Mouse (Mus musculus) embryonic facial prominence, embryonic 11.5 days (tissue): ENCODE data around the gene Atp2b4. TPM values are rescaled to one million over a fixed set of nuclear protein-coding genes. Genes with fewer than 3 reads are reported as not detected.

Experiments
- ATAC-seq: fragments of 200-750 bp; cut with Nextera tagmentation; replicated peaks from 2 replicates; pipeline ENCODE4 v1.8.0; 2017; ENCODE audit warnings: low read depth; ENCODE audit not compliant: insufficient number of reproducible peaks, low FRiP score, low TSS enrichment
- DNase-seq: peaks from one replicate; pipeline ENCODE4 v3.0.0-alpha.2; 2015; ENCODE audit warnings: low spot score
- H3K27ac ChIP-seq: fragments of 300-500 bp; sonication (generic); replicated peaks from 2 replicates; pipeline ENCODE4 v1.5.1; 2014; ENCODE audit warnings: mild to moderate bottlenecking, low read depth, low read length, control low read depth
- H3K27me3 ChIP-seq: fragments of 300-500 bp; sonication (generic); 2 replicates; pipeline ENCODE4 v1.6.1; 2014; ENCODE audit warnings: mild to moderate bottlenecking, low read length, moderate library complexity, mixed read lengths; ENCODE audit not compliant: control insufficient read depth, insufficient read depth
- H3K36me3 ChIP-seq: fragments of 300-500 bp; sonication (generic); replicated peaks from 2 replicates; pipeline ENCODE4 v1.6.1; 2014; ENCODE audit warnings: low read depth, mild to moderate bottlenecking, low read length, moderate library complexity, mixed read lengths; ENCODE audit not compliant: control insufficient read depth, insufficient read depth
- H3K4me1 ChIP-seq: fragments of 300-500 bp; sonication (generic); 2 replicates; pipeline ENCODE4 v1.6.1; 2014; ENCODE audit warnings: low read length, mixed read lengths; ENCODE audit not compliant: control insufficient read depth, insufficient read depth
- H3K4me2 ChIP-seq: fragments of 300-500 bp; sonication (generic); 2 replicates; pipeline ENCODE4 v1.6.1; 2014; ENCODE audit warnings: low read depth, mild to moderate bottlenecking, control low read depth, low read length, moderate library complexity
- H3K4me3 ChIP-seq: fragments of 300-500 bp; sonication (generic); 2 replicates; pipeline ENCODE4 v1.5.1; 2014; ENCODE audit warnings: low read depth, low read length, control low read depth
- H3K9ac ChIP-seq: fragments of 300-500 bp; sonication (generic); replicated peaks from 2 replicates; pipeline ENCODE4 v1.6.1; 2014; ENCODE audit warnings: mild to moderate bottlenecking, control low read depth, low read length
- H3K9me3 ChIP-seq: fragments of 300-500 bp; sonication (generic); replicated peaks from 2 replicates; pipeline ENCODE4 v1.6.1; 2016; ENCODE audit warnings: mild to moderate bottlenecking, low read length, inconsistent platforms, mixed read lengths; ENCODE audit not compliant: control insufficient read depth
- WGBS: fragments of 180-500 bp; shearing (Covaris S2); extraction: QIAGEN DNeasy Blood & Tissue Kit; methylation state at CpG from one replicate; pipeline ENCODE4 v1.1.7; 2014; 5-methylcytosine and 5-hydroxymethylcytosine counted together
- polyA plus RNA-seq: library from polyadenylated mRNA; unstranded; fragments of >200 nt; fragmentation: Nextera tagmentation; extraction: Ambion mirVana; gene quantifications from 2 replicates; pipeline ENCODE4 v1.2.1, GENCODE M21; 2014

Gene Atp2b4
- polyA plus RNA-seq, 1 experiment from 2014 or later, result 9.9 TPM

GRCm38 (mm10) chr1:133754317-133754868 is 46.4 kb downstream of the Atp2b4 start:
- ATAC-seq, result no peak
- Histone ChIP-seq H3K36me3 (no peaks in the 10 kb centered on the region), H3K4me2 (no peak overlapping the region), H3K27ac (no peak overlapping the region), H3K9ac (no peak overlapping the region), H3K4me3 (no peak overlapping the region), H3K27me3 (no peaks in the 10 kb centered on the region), H3K9me3 (no peaks in the 10 kb centered on the region), H3K4me1 (no peaks in the 10 kb centered on the region)
- 83% methylated on average over 4 of the region's 4 CpGs for WGBS
- no peak for DNase-seq

- H3K9ac ChIP-seq, result no peak overlapping the region
- no peaks in the 10 kb centered on the region for H3K4me1 ChIP-seq
- H3K36me3 ChIP-seq, result no peaks in the 10 kb centered on the region
- no peaks in the 10 kb centered on the region for H3K27me3 ChIP-seq
- H3K4me2 ChIP-seq, result no peak overlapping the region
- H3K9me3 ChIP-seq, result no peaks in the 10 kb centered on the region
- H3K4me3 ChIP-seq, result no peak overlapping the region
- 88% methylated on average over 8 of the region's 8 CpGs for WGBS
- ATAC-seq (no peak), DNase-seq (no peak)
- H3K27ac ChIP-seq, result no peak overlapping the region
Measured at GRCm38 (mm10) chr1:133753325-133753724, 47.5 kb downstream of the Atp2b4 start.

GRCm38 (mm10) chr1:133751621-133752020 is 49.2 kb downstream of the Atp2b4 start:
- DNase-seq (no peak), ATAC-seq (no peak)
- H3K27ac ChIP-seq, result no peak overlapping the region
- H3K4me2 ChIP-seq, result no peak overlapping the region
- no peaks in the 10 kb centered on the region for H3K9me3 ChIP-seq
- H3K4me3 ChIP-seq, result no peak overlapping the region
- H3K36me3 ChIP-seq, result no peaks in the 10 kb centered on the region
- no peak overlapping the region for H3K9ac ChIP-seq
- H3K27me3 ChIP-seq, result no peaks in the 10 kb centered on the region
- WGBS, result 83% methylated on average over 3 of the region's 3 CpGs
- H3K4me1 ChIP-seq, result no peaks in the 10 kb centered on the region

GRCm38 (mm10) chr1:133749954-133750353 is 50.9 kb downstream of the Atp2b4 start:
- Histone ChIP-seq H3K27me3 (no peaks in the 10 kb centered on the region), H3K36me3 (no peaks in the 10 kb centered on the region), H3K9ac (no peak overlapping the region), H3K27ac (no peak overlapping the region), H3K9me3 (no peaks in the 10 kb centered on the region), H3K4me1 (no peaks in the 10 kb centered on the region), H3K4me3 (no peak overlapping the region), H3K4me2 (no peak overlapping the region)
- WGBS, result 92% methylated on average over 4 of the region's 4 CpGs
- DNase-seq (no peak), ATAC-seq (no peak)

- no peak overlapping the region for H3K4me3 ChIP-seq
- no peaks in the 10 kb centered on the region for H3K36me3 ChIP-seq
- H3K27me3 ChIP-seq, result no peaks in the 10 kb centered on the region
- H3K27ac ChIP-seq, result no peak overlapping the region
- ATAC-seq, result no peak
- WGBS, result 64% methylated on average over 9 of the region's 9 CpGs
- peaks cover 5% of the 10 kb centered on the region; the same call in 1 of the 2 replicates for H3K4me1 ChIP-seq
- DNase-seq, result no peak
- H3K9ac ChIP-seq, result no peak overlapping the region
- H3K9me3 ChIP-seq, result no peaks in the 10 kb centered on the region
- H3K4me2 ChIP-seq, result no peak overlapping the region
Measured at GRCm38 (mm10) chr1:133745078-133745495, 55.8 kb downstream of the Atp2b4 start.

GRCm38 (mm10) chr1:133744609-133745008 is 56.2 kb downstream of the Atp2b4 start:
- Histone ChIP-seq H3K27ac (no peak overlapping the region), H3K4me3 (no peak overlapping the region), H3K9me3 (no peaks in the 10 kb centered on the region), H3K36me3 (no peaks in the 10 kb centered on the region), H3K4me1 (peaks cover 5% of the 10 kb centered on the region; the same call in 1 of the 2 replicates), H3K4me2 (no peak overlapping the region), H3K9ac (no peak overlapping the region), H3K27me3 (no peaks in the 10 kb centered on the region)
- DNase-seq, result no peak
- WGBS, result 58% methylated on average over 4 of the region's 4 CpGs
- ATAC-seq, result no peak

GRCm38 (mm10) chr1:133742517-133742916 is 58.3 kb downstream of the Atp2b4 start:
- no peak overlapping the region for H3K4me2 ChIP-seq
- H3K9me3 ChIP-seq, result no peaks in the 10 kb centered on the region
- no peaks in the 10 kb centered on the region for H3K36me3 ChIP-seq
- ATAC-seq (no peak), DNase-seq (no peak)
- no peaks in the 10 kb centered on the region for H3K27me3 ChIP-seq
- 0 out of 2 replicates have a peak overlapping the region, but pooled peaks have one; percentile 26 for H3K9ac ChIP-seq
- H3K4me3 ChIP-seq, result no peak overlapping the region
- peaks cover 5% of the 10 kb centered on the region; the same call in 1 of the 2 replicates for H3K4me1 ChIP-seq
- 22% methylated on average over 8 of the region's 8 CpGs for WGBS
- H3K27ac ChIP-seq, result no peak overlapping the region; the same call in 1 of the 2 replicates

- 34% methylated on average over 11 of the region's 11 CpGs for whole genome bisulfite sequencing
- Histone ChIP-seq H3K27me3 (no peaks in the 10 kb centered on the region), H3K9me3 (no peaks in the 10 kb centered on the region), H3K4me1 (peaks cover 5% of the 10 kb centered on the region; the same call in 1 of the 2 replicates), H3K4me2 (no peak overlapping the region), H3K27ac (no peak overlapping the region; the same call in 1 of the 2 replicates), H3K9ac (no peak overlapping the region), H3K4me3 (no peak overlapping the region), H3K36me3 (no peaks in the 10 kb centered on the region)
- ATAC-seq, result peak; percentile 29; the same call in 1 of the 2 replicates
- peak; percentile 64 for DNase-seq
Measured at GRCm38 (mm10) chr1:133741881-133742434, 58.9 kb downstream of the Atp2b4 start.
